Mouse (Mus musculus) embryo, embryonic 9.5 days (tissue): ENCODE results near the gene Klk7.
A peak's percentile ranks its signal among the peaks of the same experiment; 100 is the strongest.

Experiments used
- DNase-seq: peaks from one replicate; pipeline ENCODE4 v3.0.0-alpha.2; 2017; ENCODE audit errors: extremely low spot score

The Klk7 gene

GRCm38 (mm10) chr7:43810994-43811393, at the start of gene Klk7:
Gene Klk7, plus strand, starts transcription at chr7:43811294.
- no peak for DNase-seq

- DNase-seq = no peak
Measured at GRCm38 (mm10) chr7:43766484-43766883, 44.6 kb upstream of the Klk7 start.

DNA sequence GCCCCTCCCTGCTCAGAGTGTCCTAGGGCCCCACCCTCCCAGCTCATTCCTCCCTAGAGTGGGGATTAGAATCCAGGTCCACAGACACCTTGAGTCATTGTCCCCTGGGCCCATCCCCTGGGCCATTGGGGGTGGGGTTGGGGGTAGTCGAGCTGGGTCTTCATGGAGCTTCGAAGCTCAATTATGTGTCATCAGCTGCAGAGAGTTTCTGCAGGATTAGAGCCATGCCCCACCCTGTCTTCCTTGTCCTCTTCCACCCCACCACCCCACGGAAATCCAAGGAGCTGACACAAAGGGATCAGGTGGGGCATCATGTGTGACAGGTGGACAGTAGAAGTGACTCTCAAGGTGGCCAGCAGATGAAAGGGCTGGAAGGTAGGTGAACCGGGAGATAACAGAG, 42.5 kb upstream of the Klk7 start, which contains the start of gene Klk12:
TSS of gene Klk12 (plus strand) at position 301 of the 400 bp plus-strand sequence.
- DNase-seq = no peak

DNA sequence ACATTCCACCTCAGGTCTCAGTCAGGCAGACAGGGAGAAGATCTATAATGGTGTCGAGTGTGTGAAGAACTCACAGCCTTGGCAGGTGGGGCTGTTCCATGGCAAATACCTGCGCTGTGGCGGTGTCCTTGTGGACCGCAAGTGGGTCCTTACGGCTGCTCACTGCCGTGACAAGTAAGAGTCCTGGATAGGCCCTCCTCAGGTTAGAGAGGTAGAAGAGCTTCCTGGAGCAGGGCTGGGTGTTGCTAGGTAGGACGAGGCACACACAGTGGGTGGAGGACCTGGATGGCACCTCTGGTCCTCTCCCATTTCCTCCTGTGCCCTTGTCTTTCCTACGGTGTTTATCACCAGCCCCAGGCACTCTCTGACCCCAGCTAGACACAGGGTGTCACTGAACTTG, 41.5 kb upstream of the Klk7 start:
- DNase-seq = no peak

DNA sequence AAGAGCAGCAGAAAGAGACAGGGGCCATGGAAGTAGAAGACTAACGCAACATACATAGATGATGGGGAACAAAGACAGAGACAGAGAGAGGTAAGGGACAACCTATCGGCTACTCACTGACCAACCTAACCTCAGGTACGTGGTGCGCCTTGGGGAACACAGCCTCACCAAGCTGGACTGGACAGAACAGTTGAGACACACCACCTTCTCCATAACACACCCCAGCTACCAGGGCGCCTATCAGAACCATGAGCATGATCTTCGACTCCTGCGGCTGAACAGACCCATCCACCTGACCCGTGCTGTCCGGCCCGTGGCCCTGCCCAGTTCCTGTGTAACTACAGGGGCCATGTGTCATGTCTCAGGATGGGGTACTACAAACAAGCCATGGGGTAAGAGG, 40.4 kb upstream of the Klk7 start:
- DNase-seq = no peak

DNA sequence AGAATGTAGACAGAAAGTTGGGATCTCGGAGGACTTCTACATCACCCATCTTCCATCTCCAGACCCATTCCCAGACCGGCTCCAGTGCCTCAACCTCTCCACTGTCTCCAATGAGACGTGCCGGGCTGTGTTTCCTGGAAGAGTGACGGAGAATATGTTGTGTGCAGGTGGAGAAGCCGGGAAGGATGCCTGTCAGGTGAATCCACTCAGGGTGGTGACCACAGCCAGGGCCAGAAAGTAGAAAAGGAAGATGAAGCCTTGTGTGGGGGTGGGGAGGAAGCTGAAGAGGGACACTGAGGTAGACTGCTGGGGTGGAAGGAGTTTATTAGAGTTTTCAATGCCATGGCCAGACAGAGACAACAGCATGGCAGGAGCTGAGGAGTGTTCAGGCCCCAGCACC, 39.2 kb upstream of the Klk7 start:
- DNase-seq = no peak

DNA sequence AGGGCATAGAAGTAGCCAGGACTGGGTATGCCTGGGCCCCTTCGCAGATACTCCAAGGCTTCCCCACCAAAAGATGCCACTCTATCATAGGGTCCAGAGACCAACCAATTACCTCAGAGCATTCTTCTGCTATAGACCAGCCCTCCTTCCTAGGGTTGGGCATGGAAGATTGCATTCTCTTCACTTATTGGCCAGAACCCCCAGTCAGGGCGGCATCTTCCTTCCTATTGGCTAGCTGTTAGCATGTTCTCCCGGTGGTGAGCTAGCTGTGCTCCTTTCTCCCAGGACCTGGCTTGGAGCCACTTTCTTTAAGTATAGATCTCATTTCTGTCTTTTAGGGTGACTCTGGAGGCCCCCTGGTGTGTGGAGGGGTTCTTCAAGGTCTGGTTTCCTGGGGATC, 38.2 kb upstream of the Klk7 start:
- DNase-seq = no peak

DNA sequence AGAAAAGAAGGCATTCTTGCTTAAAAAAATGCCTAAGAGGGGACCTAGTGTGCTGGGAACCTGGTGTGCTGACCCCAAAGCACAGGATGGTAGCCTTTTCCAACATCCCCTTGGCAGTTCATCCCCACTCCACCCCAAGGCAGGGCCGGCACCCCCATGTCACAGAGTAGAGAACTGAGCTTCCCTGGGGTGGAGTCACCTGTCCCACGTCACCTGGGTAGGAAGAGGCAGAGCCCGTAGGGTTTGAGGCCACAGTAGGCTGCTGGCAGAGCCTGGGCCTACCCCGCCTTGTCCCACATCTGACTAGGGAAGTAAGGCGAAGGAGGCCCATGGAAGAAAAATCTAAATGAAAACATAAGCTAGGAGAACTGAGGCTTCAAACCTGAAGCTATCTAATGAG, 36.7 kb upstream of the Klk7 start, which contains the start of gene Klk11:
TSS of gene Klk11 (plus strand) at position 241 of the 400 bp plus-strand sequence.
- no peak for DNase-seq

- DNase-seq = no peak
Measured at GRCm38 (mm10) chr7:43774802-43775201, 36.3 kb upstream of the Klk7 start.

- DNase-seq = no peak
Measured at GRCm38 (mm10) chr7:43775311-43776057, 35.6 kb upstream of the Klk7 start.

GRCm38 (mm10) chr7:43776506-43776905, 34.6 kb upstream of the Klk7 start:
- DNase-seq = no peak

- DNase-seq = no peak
Measured at GRCm38 (mm10) chr7:43777423-43777822, 33.7 kb upstream of the Klk7 start.

- no peak for DNase-seq
Measured at GRCm38 (mm10) chr7:43778176-43778970, 32.7 kb upstream of the Klk7 start.

GRCm38 (mm10) chr7:43780241-43780640, 30.9 kb upstream of the Klk7 start:
- no peak for DNase-seq

DNA sequence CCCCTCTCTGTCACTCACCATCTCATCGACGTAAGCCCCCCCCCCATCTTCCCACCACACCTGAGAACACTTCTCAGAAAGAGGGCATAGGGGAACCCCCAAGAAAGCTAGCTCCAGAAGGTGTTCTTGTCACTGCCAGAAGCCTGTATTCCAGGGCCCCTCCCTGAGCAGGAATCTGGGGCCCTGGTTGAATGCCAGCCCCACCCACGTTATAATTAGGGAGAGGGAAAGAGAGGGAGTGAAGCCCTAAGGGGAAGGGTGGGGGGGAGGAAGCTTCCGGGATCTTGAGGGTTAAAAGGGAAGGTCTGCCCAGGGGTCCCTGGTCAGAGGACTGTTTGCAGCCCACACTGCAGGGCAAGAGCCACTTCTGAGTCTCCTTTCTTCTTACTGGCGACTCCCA, 30.3 kb upstream of the Klk7 start, which contains the start of gene Klk10:
TSS of gene Klk10 (plus strand) at position 290 of the 400 bp plus-strand sequence.
- no peak for DNase-seq

GRCm38 (mm10) chr7:43781541-43781940, 29.6 kb upstream of the Klk7 start:
- DNase-seq = no peak

DNA sequence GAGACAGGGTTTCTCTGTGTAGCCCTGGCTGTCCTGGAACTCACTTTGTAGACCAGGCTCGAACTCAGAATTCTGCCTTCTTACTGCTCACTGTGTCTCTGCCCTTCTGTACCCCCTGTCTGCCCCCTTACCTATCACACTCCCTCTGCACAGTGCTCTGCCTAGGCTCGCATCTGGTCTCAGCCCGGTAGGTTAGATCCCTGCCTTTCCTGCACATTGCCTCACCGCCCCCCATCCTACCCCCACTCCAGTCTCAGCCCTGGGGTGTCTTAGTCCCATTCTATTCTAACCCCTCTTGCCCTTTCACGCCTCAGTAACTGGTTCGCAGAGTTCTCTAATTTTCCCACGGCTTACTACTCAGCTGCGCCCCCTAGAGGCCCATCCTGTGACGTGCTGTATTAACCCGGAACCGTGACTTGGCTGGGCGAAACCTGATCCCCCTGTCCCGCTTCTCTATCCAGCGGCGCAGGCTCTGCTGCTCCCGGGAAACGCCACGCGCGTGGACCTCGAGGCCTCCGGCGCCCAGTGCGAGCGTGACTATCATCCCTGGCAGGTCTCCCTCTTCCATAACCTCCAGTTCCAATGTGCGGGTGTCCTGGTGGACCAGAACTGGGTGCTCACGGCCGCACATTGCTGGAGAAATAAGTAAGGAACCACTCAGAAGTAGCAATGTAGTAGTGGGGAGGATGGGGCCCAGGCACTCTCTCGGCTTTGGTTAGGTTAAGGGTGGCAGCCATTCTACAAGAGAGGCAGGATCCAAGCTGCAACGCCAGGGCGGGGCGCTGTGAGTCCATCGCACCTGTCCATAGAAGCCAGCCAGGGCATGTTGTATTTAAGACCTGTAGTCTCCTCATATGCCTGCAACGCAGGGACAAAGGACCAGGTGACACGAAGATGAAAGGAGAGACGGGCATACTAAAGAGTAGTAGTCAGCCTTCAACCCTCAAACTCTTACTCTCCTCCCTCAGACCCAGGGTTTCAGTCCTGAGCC, 28.5 kb upstream of the Klk7 start:
- peak; percentile 89 for DNase-seq

GRCm38 (mm10) chr7:43785286-43785685, 25.8 kb upstream of the Klk7 start:
- DNase-seq = no peak

DNA sequence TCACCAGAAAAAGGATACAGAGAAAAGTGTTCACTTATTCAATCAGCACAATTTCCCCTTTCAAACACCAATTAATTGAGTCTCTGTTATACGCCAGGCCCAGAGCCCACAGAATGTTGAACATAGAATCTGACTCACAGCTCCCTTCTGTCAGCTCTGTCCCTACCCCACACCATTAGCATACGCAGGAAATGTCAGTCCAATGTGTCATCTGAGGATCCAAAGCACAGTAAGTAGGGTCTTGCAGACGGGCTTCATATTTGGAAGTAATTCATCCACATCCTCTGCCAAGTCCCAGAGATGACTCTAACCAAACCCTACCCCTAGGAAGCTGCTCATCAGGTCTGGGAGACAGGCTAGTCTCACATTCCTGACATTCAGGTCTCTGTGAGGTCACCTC, 23.0 kb upstream of the Klk7 start:
- DNase-seq = no peak

DNA sequence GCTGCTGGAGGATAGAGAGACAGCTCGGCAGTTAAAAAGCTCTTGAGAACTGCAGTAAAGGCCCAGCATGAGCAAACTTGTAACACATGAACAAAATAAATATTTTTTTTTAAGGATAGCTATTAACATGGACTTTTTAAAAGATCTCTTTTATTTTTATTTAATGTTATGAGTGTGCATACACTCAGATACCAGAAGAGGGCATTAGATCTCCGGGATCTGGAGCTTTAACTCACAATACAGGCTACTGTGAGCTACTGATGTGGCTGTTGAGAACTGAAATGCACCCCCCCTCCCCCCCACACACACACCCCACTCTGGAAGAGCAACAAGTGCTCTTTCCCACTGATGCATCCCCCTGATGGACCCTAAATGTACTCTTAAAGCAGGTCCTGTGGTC, 21.8 kb upstream of the Klk7 start:
- DNase-seq = no peak

GRCm38 (mm10) chr7:43791591-43791990, 19.5 kb upstream of the Klk7 start, which contains the start of gene Klk9:
Gene Klk9, plus strand, starts transcription at chr7:43791891.
- DNase-seq = no peak

DNA sequence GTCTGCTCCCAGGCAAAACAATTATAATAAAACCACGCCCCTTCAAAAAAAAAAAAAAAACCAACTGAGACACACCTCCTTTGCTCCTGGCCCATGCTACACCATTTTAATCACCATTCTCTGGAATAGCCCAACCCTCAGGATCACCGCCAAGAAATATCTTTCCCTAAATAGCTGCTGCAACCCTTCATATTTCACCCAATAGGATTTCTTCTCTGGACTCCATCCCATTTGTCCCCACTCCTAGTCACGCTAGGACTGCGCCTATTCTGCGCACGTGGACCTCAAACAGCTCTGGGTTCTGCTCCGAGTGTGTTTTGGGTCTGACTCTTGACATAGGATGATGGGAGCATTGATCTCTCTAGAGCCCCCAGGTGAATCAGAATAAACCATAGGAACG, 14.7 kb upstream of the Klk7 start:
- DNase-seq = no peak
